Mouse (Mus musculus) right cerebral cortex, postnatal 10 days (tissue): ENCODE measurements around the gene Crybg3.

ENCODE experiments used
- DNase-seq, 2 experiments: peaks; one replicate each; pipeline ENCODE4 v3.0.0; 2021; ENCODE audit warnings: low spot score in 2 of 2

Crybg3 gene

DNA sequence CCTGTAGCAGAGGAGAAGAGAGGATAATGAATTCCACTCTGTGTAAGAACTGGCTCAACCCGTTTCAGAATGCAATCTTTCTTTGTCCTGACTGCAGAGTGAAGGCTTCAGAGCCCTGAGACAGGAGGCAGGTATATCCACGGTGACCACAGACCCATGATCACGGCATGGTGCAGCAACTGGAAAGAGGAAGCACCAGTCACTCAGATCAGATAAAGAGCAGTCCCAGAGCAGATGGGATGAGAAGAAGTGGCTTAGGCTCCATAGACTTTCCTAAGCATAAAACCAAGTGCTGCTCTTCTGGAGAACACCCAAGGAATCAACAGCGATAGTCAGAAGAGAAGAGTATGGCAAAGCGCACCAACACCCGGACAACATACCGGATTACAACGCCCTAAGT lies 21.5 kb downstream of the Crybg3 start:
- DNase-seq, result no peak

DNA sequence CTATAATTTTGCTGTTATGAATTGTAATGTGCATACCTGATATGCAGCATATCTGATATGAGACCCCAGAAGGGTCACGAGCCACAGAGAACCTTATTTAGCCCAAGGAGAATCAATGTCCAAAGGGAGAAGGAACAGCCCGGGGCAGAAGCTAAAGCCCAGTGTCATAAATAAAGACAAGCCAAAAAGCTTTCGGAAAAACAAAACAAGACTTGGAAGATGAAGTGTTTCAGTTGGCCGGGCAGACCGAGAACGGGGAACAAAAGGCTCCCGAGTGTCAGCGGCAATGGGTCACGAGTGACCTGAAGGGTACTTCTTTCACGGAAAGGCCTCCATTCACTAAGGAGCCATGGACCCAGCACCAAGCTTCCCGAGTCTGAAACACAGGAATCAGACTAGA lies 26.8 kb downstream of the Crybg3 start:
- no peak for DNase-seq

DNA sequence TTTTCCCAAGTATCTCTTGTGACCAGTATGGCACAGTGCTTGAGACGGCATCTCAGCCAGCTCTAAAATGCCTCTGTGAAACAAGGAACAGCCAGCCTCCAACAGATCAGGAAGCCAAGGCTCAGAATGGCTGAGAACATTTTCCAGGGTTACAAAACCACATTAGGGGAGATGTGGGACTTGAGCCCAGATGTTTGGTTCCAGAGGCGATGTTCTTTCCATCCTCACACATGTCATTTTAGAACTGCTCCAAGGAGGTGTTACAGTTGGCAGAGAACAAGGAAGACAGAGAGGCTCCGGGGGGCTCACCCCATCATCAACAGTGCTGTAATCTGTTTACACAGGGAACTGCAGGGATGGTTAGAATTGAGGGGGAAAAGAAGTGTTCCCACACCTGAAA lies 28.1 kb downstream of the Crybg3 start:
- no peak for DNase-seq

DNA sequence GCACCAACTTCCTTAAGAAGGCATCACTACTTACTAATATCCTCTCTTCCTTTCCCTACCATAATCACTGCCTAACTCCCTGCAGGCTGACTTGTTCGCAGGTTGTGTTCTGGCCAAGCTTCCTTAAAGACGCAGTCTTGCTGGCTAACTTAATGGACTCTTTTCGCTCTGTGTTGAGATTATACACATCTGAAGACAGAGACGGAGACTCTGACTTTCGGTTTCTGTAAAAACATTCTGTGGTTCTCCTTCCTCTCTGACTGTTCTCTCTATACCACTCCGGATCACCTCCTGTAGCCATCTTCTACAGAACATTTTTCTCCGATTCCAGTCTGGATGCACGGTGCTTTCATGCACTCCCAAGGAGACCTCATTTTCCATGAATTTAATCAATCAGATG lies 30.0 kb downstream of the Crybg3 start:
- no peak for DNase-seq

- no peak for DNase-seq
Observed at GRCm38 (mm10) chr16:59569837-59570236, 30.9 kb downstream of the Crybg3 start.

DNA sequence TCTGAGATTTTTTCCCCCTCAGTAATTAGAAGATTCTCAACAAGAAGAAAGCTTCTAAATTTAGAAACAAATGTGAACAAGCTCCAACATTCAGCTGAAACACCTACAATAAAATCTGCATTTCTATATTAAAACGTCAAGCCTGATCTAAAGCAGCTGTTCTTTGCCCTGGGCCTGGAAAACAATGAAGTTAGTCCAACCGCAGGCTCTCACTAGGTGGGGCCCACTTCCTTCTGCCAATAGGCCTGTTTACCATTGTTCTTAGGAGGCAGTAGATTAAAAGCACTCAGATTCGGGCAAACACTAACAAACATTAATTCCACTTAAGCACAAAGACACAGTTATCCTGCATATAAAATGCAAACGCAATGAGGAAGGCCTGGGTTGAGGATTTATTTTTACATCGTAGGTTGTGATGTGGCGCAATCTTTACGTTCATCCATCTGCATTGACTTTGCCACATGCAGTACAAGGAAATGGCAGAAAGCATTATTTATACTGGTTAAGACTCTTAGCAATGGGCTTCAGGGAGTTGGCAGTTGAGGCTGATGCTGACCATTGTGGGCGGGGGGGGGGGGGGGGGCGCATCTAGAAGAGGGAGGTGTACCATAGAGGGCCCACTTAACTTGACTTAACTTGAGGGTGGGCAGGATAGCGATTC lies 32.9 kb downstream of the Crybg3 start:
- no peak for DNase-seq

- DNase-seq, result no peak
Observed at GRCm38 (mm10) chr16:59566437-59566836, 34.3 kb downstream of the Crybg3 start.

DNA sequence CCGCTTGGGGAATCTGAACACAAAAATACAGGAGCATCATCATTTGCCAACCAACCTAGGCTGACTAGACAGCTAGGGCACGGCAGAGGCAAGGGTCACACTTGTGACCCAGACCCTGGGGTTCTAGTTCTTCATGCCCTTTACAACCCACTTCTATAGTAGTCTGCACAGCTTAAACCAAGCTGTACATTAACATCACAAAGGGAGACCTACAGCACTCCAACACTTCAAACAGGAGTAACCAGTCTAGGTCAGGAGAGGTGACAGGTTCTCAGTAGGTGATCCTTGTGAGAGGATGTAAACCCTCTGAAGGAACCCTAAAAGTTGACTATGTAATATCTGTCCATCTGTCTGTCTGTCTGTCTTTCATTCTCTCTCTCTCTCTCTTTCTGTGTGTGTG lies 35.1 kb downstream of the Crybg3 start:
- no peak for DNase-seq

DNA sequence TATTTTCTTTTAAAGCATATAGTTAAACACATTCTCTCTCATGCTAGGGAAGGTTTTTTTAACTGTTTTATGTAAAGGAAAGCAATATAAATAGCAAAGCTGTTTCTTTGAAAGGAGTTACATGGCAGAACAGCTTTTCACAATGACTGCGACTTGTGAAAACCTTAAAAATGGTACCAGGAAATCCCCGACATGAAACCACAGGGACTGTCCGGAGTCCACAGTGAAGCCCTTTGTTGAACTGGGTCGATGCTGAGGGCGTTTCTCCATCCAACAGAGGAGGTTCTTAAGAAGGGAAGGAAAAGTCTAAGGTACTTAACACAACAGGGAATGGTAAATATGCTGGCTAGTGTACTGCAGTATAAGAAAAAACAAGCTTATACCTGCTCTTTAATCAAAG lies 36.8 kb downstream of the Crybg3 start:
- no peak for DNase-seq

DNA sequence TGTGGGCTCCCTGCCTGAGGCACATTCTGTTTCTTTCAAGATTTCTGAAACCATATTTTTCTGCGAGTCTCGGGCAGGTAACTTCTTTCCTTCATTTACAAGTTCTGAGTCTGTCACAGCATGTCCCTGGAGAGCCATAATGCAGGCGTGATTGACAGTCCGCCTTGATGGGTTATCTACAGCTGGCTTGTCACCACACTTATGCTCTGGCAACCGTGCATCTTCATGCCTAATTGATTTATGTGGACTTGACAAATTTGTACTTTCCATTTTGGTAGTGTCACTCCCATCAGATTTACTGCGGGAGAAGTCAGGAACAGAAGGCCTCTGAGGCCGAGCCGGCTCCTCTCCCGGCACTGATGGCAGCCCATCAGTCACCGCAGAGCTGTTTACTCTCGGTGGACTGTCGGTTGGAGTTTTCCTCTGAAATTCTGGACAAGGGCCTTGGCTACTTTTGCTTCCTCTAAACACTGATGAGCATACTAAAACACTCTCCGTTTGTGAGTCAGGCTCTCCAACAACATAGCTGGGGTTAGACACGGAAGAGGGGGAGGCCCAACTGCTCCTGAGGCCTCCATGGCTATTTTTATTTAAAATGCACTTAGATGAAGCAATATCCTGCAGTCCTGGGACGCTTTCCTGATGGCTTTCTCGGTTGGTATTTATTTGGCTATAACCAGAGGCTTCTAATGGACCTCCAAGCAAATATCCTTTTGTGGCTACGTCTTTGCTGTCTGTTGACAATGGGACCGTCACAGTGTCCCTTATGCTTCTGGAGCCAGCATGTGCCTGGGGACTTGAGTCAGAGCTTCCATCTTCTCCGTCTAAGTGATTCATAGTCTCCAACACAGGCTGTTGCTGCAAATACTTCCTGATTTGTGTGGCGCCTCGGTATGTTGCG lies 41.2 kb downstream of the Crybg3 start:
- no peak for DNase-seq

DNA sequence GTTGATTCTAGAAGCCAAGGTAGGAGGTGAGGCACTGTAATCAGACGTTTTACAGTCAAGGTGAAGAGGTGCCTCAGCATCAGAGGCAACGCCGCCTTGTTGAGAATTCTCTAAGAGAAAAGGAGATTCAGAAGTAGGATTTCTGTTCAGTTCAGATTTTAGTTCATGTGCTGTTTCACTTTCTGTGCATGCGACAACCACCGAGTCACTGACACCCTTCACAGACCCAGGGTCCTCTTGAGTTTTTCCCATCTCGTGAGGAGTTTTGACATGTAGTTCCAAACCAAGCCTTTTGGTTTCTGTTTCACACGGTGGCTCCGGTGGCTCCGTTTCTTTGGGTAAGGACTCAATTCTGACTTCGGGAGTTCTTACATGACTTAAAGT lies 41.9 kb downstream of the Crybg3 start:
- no peak for DNase-seq

DNA sequence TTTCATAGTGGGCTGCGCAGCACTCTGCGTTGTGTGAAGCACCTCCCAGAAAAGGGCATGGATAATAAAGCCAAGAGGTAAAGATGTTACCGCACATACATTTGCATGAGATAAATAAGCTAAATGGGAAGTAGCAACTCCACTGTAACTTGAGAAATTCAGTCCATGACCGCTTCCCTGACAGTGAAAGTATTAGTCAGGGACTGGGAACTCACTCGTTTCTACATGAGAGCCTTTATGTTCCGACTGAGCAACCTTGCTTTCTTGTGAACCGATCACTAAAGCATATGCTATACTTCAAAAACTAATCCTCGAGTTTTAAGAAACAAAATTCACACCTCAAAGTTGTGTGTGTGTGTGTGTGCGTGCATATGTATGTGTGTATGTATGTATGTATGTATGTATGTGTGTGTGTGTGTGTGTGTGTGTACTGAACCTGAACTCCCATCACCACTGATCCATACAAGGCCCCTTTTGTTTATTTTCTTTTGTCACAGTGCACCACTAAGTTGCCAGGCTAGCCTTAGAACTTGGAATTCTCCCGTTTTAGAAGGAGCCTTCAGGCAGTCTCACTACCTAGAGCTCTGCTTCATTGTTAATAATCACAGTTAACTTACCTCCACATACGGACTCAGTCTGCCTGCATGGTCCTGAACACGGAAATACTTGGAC lies 47.2 kb downstream of the Crybg3 start:
- no peak for DNase-seq

- no peak for DNase-seq
Observed at GRCm38 (mm10) chr16:59551507-59551906, 49.3 kb downstream of the Crybg3 start.

DNA sequence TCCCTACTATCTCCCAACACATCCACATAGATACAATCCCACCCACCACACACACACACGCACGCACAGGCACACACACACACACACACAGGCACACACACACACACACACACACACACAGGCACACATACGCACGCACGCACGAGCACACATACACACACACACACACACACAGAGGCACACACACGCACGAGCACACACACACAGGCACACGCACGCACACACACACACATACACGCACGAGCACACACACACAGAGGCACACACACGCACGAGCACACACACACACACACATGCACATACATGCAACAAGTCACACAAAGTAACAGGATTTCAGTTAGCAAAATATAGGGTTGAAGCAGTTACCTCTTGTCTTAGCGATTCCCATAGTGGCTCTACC lies 51.1 kb downstream of the Crybg3 start:
- DNase-seq, result no peak

DNA sequence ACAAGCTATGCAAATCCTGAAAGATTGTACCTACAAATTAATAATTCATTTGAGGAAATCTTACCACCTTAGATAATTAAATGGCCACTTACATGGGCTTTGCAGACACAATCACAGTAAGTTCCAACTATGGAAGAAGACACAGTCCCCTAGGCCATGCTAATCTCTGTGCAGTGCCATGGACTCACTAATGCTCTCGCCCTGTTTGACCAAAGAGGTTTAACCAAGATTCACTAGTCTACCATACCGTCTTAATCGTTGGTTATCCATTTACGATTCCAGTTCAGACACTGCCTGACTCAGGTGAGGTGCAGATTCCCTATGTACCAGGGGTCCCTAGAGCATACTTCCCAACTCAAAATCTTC lies 52.2 kb downstream of the Crybg3 start:
- DNase-seq, result no peak

GRCm38 (mm10) chr16:59547887-59548581 lies 52.7 kb downstream of the Crybg3 start:
- peak; percentile 78 for DNase-seq

DNA sequence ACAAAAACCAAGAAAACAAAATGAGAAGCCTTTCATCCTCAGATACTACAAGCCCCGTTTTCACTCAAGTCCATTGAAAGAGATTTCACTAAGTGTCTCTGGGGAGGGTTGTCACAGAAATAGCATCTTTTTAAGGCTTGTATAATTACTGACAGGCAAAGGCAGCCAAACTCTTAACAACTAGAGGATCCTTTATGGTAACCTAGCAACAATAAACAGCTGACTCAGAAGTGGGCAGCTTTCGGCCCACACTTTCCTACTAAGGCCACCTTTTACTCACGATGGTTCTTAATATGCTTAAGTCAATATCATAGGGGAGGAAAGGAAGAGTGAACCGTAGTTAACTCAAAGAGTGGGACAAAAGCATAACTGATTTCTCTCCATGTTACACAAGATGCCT lies 53.3 kb downstream of the Crybg3 start:
- peak in 1 of 2 experiments; percentile 64 for DNase-seq

GRCm38 (mm10) chr16:59545360-59545759 lies 55.4 kb downstream of the Crybg3 start:
- DNase-seq, result no peak

DNA sequence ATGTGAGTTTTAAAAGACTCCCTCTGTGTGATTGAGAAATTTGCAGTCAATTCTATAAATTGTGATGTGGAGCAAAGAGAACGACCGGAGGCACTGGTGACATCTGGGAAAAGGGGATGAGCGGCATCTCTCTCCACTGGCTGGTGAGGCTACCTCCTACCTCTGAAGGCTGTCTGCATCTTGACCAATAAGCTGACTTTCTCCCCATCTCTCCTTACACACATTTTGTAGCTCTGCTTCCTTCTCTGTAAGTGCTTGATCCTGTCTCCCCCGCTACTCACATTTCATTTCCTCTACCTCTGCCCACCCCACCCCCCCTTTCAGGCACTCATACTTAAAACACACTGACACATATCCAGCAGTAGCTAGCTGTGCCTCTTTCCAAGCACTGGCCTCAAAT lies 59.4 kb downstream of the Crybg3 start:
- DNase-seq, result no peak

GRCm38 (mm10) chr16:59540944-59541343 lies 59.8 kb downstream of the Crybg3 start:
- DNase-seq, result no peak

DNA sequence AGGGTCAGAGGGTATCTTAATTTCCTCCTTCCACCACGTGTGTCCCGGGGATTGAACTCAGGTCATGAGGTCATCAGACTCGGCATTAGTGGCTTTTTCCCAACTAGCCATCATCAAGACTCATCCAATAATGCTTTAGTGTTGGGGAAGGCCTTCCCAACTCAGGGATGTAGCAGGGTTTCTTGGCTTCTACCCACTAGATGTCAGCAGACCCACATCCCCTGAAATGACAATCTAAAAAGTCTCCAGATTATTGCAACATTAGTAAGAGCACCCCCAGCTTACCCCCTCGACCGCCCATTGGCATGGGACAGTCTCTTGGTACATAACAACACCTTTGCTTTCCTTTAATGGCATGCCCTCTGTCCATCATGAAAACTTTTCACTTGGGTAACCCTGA lies 65.1 kb downstream of the Crybg3 start:
- DNase-seq, result no peak

GRCm38 (mm10) chr16:59534349-59534748 lies 66.4 kb downstream of the Crybg3 start:
- no peak for DNase-seq
